Mouse (Mus musculus) natural killer cell, adult 2 months (primary cell): ENCODE measurements around the gene Pou2f3.

Source experiments
- DNase-seq, 2 experiments: peaks; one replicate each; pipeline ENCODE4 v3.0.0; 2022; ENCODE audit warnings: low spot score in 2 of 2

Pou2f3 gene

DNA sequence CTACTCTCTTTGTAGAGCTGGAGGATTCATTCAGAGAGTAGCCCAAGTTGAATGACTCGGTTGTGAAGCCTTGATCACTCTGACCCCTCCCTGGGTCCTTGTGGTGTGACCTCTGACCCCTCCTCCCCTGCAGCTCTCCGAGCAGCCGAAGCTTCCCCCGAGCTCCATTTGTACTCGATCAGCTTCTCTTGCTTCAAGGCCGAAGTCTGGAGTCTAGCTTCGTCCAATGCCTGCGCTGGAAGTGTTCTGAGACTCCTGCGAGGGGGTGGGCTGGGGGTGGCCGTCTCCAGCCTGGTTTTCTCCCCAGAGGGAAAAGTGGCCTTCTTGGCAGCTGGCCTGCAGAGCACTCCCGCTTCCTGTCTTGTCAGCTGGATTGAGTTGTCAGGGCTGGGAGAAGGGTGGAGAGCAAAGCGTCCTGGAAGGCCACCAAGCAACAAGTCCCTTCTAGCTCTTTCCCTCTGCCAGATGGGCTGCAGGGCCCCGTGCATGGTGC lies at the start of gene Pou2f3:
Pou2f3 (minus strand) TSS at position 180 of the 493 bp plus-strand sequence.
- no peak for DNase-seq

DNA sequence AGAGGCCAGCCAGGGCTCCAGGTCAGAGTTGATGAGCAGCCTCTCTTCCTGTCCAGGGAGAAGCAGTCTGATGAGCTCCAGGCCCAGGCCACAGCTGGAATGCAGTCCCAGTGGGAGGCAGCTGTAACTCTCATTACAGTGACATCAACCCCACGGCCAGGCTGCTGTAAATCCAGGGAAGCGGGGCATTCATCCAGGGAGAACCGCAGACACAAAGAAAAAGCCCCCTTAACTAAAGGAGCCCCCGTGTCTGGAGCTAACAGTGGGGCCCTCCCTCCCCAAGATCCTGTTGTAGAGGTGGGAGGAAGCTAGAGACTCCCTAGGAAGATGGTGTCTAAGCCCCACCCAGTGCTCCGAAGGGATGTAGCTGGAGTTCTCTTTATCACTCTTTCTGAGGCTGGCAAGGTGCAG lies 43.1 kb upstream of the Pou2f3 start:
- DNase-seq = no peak

DNA sequence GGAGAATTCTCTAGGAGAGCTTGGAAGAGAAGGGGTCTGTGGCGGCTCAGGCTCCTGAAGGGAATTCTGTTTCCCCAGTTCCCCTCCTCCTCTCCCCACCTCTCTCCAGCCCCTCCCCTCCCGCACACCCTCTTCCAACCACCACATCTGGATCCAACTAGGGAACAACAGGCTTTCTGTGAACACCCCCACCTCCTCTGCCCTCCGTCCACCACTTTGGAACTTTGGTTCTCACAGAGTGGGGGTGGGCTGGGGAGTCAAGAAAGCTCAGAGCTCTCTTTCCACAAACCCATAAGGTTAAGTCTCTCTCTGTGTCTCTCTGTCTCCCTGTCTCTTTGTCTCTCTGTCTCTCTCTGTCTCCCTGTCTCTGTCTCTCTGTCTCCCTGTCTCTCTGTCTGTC lies 42.6 kb upstream of the Pou2f3 start:
- DNase-seq = no peak

GRCm38 (mm10) chr9:43251786-43252185 lies 41.6 kb upstream of the Pou2f3 start:
- DNase-seq = no peak

DNA sequence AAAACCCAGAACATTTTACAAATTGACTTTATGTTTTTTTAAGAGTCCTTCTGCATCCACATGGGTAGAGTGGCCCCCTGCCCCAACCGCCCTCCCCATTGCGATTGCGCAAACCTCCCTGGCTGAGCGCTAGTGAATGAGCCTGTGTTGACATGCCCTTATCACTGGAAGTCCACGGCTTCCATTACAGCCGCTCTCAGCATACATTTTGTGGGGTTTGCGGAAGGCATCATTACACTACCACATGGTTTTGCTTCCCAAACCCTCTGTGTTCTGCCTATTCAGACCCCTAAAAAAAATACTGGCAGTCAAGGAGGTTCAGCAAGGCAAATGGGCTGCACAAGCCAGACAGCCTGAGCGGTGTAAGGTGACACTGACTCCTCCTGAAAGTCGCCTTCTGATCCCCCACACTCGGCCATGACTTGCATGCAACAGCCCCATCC lies 36.6 kb upstream of the Pou2f3 start:
- DNase-seq = no peak

- DNase-seq = no peak
Observed at GRCm38 (mm10) chr9:43245801-43246570, 35.8 kb upstream of the Pou2f3 start.

GRCm38 (mm10) chr9:43242432-43242831 lies 32.3 kb upstream of the Pou2f3 start:
- DNase-seq = no peak

- DNase-seq = no peak
Observed at GRCm38 (mm10) chr9:43241970-43242369, 31.8 kb upstream of the Pou2f3 start.

GRCm38 (mm10) chr9:43241291-43241690 lies 31.1 kb upstream of the Pou2f3 start:
- DNase-seq = no peak

DNA sequence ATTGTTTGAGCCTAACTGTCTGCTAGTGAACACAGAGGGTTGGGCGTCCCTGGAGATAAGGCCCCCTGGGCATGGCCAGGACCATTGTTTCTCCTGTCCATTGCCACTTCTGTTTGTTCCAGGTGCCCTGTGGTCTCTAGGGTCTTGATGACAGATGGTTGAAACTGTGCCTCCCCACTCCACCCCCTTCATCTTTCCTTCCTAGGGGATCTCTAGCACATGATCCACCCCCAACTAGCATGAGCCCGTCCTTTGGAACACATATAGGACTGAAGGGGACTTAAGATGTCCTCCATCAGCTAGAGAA lies 30.4 kb upstream of the Pou2f3 start:
- DNase-seq = no peak

DNA sequence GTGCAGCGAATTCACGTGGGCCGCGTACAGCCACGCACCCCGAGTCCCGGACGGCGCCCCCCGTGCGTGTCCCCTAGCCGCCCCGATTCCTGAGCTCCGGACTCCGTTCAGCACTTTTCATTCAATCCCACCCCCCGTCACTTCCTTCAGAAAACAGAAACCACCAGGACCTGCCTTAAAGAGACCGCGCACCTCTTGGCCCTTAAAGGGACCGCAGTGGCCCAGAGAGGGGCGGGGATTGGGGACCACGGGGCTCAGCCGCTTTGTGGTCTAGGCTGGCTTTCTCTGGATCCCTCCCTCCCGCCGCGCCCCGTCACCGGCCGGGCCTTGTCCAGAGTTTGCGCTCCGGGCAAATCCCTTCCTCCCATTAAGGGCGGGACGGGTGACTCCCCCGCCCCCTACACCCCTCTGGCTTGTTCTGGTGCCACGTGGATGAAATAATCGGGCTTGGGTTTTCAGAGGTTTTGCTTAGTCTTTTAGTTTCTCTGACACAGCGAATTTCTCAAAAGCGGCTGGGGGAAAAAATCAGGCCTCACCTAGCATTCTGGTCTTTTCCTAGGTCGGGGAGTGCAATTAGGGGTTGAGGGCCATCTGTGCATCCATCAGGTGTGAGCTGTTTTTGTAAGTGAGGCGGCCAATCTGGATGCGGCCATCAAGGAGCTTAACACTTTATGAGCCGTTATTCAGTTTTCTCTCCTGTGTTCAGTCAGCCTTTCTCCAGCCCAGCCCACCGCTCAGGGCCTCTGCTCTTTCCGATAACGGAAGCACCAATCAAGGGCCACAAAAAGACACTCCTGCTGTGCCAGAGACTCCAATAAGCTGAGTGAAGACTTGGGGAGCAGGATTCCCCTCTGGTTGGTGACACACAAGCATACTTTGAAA lies 29.8 kb upstream of the Pou2f3 start, which contains the start of gene Oaf:
Oaf (minus strand) TSS at position 200 of the 882 bp plus-strand sequence.
- DNase-seq = no peak

DNA sequence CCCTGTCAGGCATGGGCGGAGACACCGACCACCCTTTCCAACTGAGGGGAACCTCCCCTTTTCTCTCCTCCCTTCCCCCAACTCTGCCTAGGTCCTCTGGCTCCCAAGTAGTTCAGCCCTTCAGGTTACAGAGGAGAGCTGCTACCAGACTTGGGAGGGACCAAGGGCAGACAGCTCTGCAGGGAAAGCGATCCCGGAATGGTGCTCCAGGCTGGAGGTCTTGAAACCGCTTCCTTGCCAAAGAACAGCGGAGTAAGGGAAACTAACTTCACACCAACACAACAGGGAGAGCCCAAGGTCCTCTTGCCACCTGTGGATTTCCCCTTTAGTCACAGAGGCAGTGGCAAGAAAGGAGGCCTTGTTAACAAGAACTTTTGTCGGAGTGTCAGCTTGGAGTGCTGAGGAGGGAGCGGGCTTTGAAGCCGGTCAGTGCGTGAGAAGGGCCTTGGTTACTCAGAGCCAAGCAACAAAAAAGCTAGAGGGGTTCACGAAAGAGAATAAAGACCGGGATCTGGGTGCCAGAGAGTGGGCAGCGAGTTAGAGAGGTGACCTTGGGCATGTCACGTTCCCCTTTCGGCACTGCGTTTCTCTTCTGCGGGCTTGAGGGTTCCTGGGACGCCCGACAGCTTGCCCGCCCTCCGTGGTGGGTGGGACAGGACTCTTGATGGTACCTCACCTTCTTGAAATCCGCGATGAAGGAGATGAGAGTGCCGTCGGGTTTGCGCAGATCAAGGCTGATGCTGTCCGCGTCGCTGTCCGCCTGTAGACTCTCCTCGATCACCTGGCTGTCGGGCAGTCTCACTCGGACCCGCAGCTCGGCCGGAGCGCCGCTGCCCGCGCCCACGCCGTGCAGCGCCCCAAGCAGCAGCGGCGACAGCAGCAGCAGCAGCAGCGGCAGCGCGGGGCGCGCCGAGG lies 28.7 kb upstream of the Pou2f3 start:
- no peak for DNase-seq

DNA sequence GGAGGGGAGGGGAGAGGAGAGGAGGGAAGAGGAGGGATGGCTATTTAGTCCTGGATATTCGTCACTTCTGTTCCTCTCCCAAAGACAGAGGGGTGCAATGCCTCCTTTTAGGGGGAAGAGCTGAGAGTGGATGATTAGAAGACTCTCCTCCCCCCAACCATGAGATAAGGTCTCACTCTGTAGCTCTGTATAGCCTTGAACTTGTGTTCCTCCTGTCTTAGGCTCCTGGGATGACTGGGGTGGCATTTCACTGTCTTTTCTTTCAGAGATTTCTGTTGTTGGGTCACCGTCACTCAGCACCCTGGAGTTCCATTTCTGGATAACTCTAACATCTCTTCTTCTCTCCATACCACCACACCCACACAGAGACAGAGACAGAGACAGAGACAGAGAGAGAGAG lies 28.0 kb upstream of the Pou2f3 start:
- DNase-seq = no peak

DNA sequence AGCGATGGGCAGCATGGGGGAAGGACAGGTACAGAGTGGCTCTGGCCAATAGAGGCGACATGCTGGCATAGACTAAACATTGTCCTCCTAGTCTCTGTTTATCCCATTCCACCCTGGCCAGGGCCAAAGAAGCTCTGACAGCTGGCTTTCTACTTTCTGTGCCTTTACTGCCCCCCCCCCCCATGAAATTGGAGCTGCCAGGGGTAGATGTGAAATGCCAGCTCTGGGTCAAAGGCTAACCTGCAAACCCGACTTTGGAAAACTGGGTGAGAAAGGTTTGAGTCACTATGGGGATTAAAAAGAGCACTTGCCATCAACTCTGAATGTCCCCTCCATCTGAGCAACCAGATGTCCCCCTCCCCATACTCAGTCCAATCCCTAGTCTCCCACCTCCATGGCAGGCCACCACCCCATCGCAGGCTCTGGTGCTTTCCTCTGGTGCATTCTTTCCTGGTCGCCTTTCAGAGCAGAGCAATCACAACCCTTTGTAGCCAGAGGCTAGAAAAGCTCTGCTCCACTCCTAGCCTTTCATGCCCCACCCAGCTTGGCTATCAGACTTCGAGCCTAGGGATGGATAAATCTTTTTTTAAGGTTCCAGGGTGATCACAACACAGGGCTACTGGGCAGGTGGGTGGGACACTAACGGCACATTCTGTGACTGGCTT lies 27.1 kb upstream of the Pou2f3 start:
- DNase-seq = no peak

DNA sequence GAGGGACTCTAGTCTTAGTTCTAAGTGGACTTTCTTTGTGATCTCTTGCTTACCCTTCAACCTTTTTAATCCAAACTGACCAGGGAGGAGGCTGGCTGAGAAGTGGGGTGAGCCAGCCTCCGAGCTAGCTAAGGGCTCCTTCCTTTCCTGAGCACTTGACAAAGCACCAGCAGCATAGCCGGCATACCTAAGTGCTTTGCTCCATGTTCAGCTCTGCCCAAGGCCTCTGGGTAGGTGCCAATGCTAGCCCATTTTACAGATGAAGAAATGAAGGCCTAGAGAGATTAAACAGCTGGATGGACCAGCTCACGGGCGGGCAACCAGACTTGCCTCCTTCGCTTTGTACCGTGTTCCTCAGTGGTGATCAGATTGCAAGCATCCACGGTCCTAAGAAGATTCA lies 26.4 kb upstream of the Pou2f3 start:
- DNase-seq = no peak

- DNase-seq = no peak
Observed at GRCm38 (mm10) chr9:43236106-43236505, 25.9 kb upstream of the Pou2f3 start.

- DNase-seq = no peak
Observed at GRCm38 (mm10) chr9:43235336-43235735, 25.2 kb upstream of the Pou2f3 start.

DNA sequence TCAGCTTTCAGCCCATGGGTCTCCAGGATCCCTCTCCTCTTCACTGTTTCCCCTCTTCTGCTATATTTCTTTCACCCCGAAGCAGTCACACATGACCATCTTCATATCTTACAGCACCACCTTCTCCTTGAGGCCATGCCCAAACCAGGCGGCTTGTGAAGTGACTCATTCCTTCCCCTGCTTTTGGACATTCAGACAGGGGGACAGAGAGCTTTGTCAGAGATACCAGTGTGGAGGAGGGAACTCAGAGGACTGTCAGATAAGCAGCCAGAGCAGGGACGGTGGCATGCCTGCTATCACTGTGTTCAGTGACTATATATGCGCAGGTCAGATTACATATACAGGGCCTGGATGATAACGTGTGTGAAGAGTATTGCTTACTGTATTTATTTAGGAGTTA lies 24.3 kb upstream of the Pou2f3 start:
- DNase-seq = no peak

DNA sequence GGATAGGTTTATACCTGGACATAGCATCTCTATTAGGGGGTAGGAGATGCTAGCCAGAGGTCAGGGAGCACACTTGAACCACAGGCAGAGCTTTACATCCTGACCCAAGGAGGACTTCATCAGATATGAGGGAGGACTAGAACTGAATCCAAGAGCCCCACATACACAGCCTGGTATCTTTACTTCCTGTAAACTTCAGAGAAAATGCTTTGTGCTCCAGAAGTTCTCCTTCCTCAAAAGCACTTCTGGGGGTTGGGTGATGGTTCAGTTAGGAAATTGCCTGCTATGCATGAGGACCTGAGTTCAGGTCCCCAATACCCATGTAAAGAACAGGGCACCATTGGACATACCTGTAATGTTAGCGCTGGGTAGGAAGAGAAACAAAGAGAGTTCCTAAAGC lies 23.3 kb upstream of the Pou2f3 start:
- no peak for DNase-seq

GRCm38 (mm10) chr9:43233044-43233443 lies 22.9 kb upstream of the Pou2f3 start:
- no peak for DNase-seq

DNA sequence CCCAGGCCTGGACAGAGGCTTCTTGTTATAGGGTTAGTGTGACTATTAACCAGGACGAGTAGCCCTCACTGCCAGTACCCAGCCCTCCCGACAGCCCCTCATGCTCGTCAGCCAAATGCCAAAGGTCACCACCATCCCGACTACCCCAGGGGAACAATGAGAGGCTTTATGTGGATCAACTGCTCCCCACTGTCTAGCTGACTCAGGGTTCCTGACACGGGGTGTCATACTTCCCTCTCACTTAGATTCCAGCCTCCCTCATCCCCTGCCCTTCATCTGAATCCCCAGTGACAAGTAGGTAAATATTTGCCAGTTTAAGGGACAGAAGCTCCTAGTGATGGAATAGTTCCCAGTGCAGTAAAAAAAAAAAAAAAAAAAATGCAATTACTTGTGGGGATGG lies 22.1 kb upstream of the Pou2f3 start:
- no peak for DNase-seq
